In the genomic region with DNA sequence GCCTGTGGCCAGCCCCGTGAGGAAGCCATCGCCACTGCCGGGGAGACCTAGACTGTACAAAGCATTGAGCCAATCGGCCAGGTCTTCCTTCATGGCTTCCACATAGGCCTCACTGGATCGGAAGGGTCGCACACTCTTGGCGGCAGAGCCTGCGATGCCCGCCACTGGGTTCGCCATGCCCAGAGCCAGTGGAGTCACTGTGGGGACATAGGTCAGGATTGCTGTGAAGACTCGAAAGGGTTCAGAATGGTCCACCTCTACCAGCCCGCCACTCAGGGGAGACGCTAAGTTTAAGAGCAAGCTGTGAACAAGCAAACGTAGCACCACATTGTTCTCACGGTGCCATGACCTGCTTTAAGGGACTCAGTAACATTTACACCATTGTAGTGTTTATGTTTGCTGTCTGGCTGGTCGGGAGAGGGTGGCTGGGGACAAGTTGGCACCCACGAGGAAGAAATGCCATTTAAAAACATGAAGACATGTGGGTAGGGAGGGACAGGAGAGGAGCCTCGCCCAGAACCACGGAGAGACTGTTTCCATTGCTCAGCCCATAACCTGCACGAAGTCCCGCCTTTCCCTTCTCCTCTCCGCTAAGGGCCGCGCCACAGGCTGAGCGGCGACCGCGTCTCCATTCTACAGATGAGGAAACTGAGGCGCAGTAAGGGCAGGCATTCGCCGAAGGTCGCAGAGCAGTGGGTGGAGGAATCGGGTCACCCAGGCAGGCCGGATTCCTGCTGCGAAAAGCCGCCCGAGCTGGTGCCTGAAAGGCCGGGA, we compare ENCODE assay signal across 8 mouse cellular contexts. TPM values are rescaled to one million over a fixed set of nuclear protein-coding genes. Genes with fewer than 3 reads are reported as not detected.
A peak's percentile ranks its signal among the peaks of the same experiment; 100 is the strongest.
DNase-seq lines count a peak whose midpoint lies in the region; ATAC-seq and TF ChIP-seq lines count a peak whose summit lies in the region.

No protein-coding gene starts in this region.

- H3K36me3 ChIP-seq in testis, adult 2 months (ENCODE audit: control insufficient read depth, insufficient read depth, low read length) = 0 out of 2 replicates have a peak, but pooled peaks cover 1% of the 10 kb centered on the region
- peaks cover 23% of the 10 kb centered on the region for H3K36me3 ChIP-seq in embryonic facial prominence, embryonic 13.5 days
- peaks cover 19% of the 10 kb centered on the region for H3K36me3 ChIP-seq in intestine, embryonic 14.5 days (ENCODE audit: control insufficient read depth, insufficient read depth, low read length)
- H3K36me3 ChIP-seq in macrophage (ENCODE audit: inconsistent target) = peaks cover 12% of the 10 kb centered on the region; the same call in 1 of the 2 replicates

- TF ChIP-seq CTCF in testis, adult 2 months (IDR thresholded peaks at IDR 0.05; ENCODE audit: control insufficient read depth, insufficient read depth, insufficient replicate concordance, low read depth, low read length) = no peak

- ATAC-seq in embryonic facial prominence, embryonic 13.5 days (ENCODE audit: insufficient number of reproducible peaks, insufficient read depth, low FRiP score, low TSS enrichment, low read depth) = no peak
- no peak for ATAC-seq in intestine, embryonic 14.5 days (replicated peaks; ENCODE audit: low FRiP score, low TSS enrichment, low read depth)
- ATAC-seq in granulocyte monocyte progenitor cell, adult 5-6 weeks (replicated peaks; ENCODE audit: poor library complexity, severe bottlenecking) = no peak

- H3K9ac ChIP-seq in embryonic facial prominence, embryonic 13.5 days = peak overlapping the region; percentile 86
- H3K9ac ChIP-seq in intestine, embryonic 14.5 days (ENCODE audit: low read length) = peak overlapping the region; percentile 63

- TF ChIP-seq POLR2A in testis, adult 2 months (IDR thresholded peaks at IDR 0.05; ENCODE audit: control insufficient read depth, low read depth, low read length) = no peak

- WGBS in embryonic facial prominence, embryonic 13.5 days = 15% methylated on average over 38 of the region's 38 CpGs
- WGBS in intestine, embryonic 14.5 days = 13% methylated on average over 38 of the region's 38 CpGs
- WGBS in macrophage (ENCODE audit: missing documents) = 27% methylated on average over 34 of the region's 38 CpGs

- DNase-seq in testis, postnatal 14 days (ENCODE audit: low spot score) = no peak
- DNase-seq in intestine, embryonic 14.5 days (ENCODE audit: low spot score) = peak; percentile 69
- DNase-seq in cerebellum, postnatal 4 days (ENCODE audit: low spot score in 2 of 2) = no peak
- no peak for DNase-seq in c-Kit-positive CD71-positive TER-119-positive erythroid progenitor cells, embryonic 14.5 days (ENCODE audit: low spot score)

- H3K4me2 ChIP-seq in embryonic facial prominence, embryonic 13.5 days = peak overlapping the region; percentile 95
- H3K4me2 ChIP-seq in intestine, embryonic 14.5 days (ENCODE audit: low read length) = peak overlapping the region; percentile 93

- no peaks in the 10 kb centered on the region for H3K9me3 ChIP-seq in embryonic facial prominence, embryonic 13.5 days
- H3K9me3 ChIP-seq in intestine, embryonic 14.5 days (ENCODE audit: control insufficient read depth, low read length) = no peaks in the 10 kb centered on the region

- H3K4me3 ChIP-seq in testis, adult 2 months (ENCODE audit: control insufficient read depth, low read depth, low read length) = peak overlapping the region; percentile 93
- peak overlapping the region; percentile 76 for H3K4me3 ChIP-seq in embryonic facial prominence, embryonic 13.5 days
- H3K4me3 ChIP-seq in intestine, embryonic 14.5 days (ENCODE audit: low read depth, low read length) = peak overlapping the region; percentile 56
- peak overlapping the region; percentile 52 for H3K4me3 ChIP-seq in macrophage (ENCODE audit: inconsistent target)

- peaks cover 46% of the 10 kb centered on the region for H3K4me1 ChIP-seq in testis, adult 2 months (ENCODE audit: control insufficient read depth, insufficient read depth, low read length)
- H3K4me1 ChIP-seq in embryonic facial prominence, embryonic 13.5 days = peaks cover 47% of the 10 kb centered on the region
- peaks cover 22% of the 10 kb centered on the region for H3K4me1 ChIP-seq in intestine, embryonic 14.5 days (replicated peaks; ENCODE audit: control insufficient read depth, insufficient read depth, low read length)

- H3K79me2 ChIP-seq in macrophage (ENCODE audit: inconsistent target) = peaks cover 14% of the 10 kb centered on the region; the same call in 1 of the 2 replicates

- no peaks in the 10 kb centered on the region for H3K27me3 ChIP-seq in testis, adult 2 months (ENCODE audit: control insufficient read depth, insufficient read depth, low read length)
- peaks cover 53% of the 10 kb centered on the region for H3K27me3 ChIP-seq in embryonic facial prominence, embryonic 13.5 days
- H3K27me3 ChIP-seq in intestine, embryonic 14.5 days (replicated peaks; ENCODE audit: control insufficient read depth, insufficient read depth, low read length) = peaks cover 42% of the 10 kb centered on the region

- H3K27ac ChIP-seq in testis, adult 2 months (ENCODE audit: control insufficient read depth, insufficient read depth, low read depth, low read length) = peak overlapping the region; percentile 70
- H3K27ac ChIP-seq in embryonic facial prominence, embryonic 13.5 days = peak overlapping the region; percentile 66; the same call in 1 of the 2 replicates
- H3K27ac ChIP-seq in intestine, embryonic 14.5 days (ENCODE audit: low read depth) = no peak overlapping the region
- H3K27ac ChIP-seq in macrophage = no peak overlapping the region

RNA-seq across cellular contexts. Expression of gene Gas2l1, which starts 0.7 kb away (rescaled TPM):
- 116 and 124 TPM in 2 replicates for polyA plus RNA-seq in testis, adult 2 months (2012; rRNA removed)
- 25.8 and 30.0 TPM in 2 replicates for polyA plus RNA-seq in embryonic facial prominence, embryonic 13.5 days (2015; fragmentation: Nextera tagmentation; extraction: Ambion mirVana)
- 27.4 and 29.3 TPM in 2 replicates for polyA plus RNA-seq in intestine, embryonic 14.5 days (2014; fragmentation: Nextera tagmentation; extraction: Ambion mirVana)
- total RNA-seq in macrophage (2018; cell fraction: chromatin; rRNA removed) = 10 to 100 TPM; 15.3 to 70.4 (median 34.4) TPM
- 10 to 100 TPM; 18.0 to 48.6 (median 29.3) TPM for total RNA-seq in macrophage (2018; cell fraction: cytosol; rRNA removed)
- total RNA-seq in macrophage (2018; cell fraction: nucleus; rRNA removed) = 10 to 100 TPM; 14.6 to 55.5 (median 29.8) TPM
- polyA plus RNA-seq in macrophage (2018) = 29.9 to 46.7 TPM (median 32.6 TPM) in 3 replicates
- total RNA-seq in granulocyte monocyte progenitor cell, adult 5-6 weeks (2014; fragmentation: Nextera tagmentation) = 1.0 TPM in 1 of 2 replicates, not detected in the other
- total RNA-seq in granulocyte monocyte progenitor cell, adult 5-6 weeks (2017) = 1.2 and 1.3 TPM in 2 replicates

RNA-seq across cellular contexts. Expression of gene Rasl10a, which starts 6.5 kb away (rescaled TPM):
- 2.5 and 3.9 TPM in 2 replicates for polyA plus RNA-seq in testis, adult 2 months (2012; rRNA removed)
- polyA plus RNA-seq in embryonic facial prominence, embryonic 13.5 days (2015; fragmentation: Nextera tagmentation; extraction: Ambion mirVana) = 0.29 and 0.49 TPM in 2 replicates
- 1.1 and 1.9 TPM in 2 replicates for polyA plus RNA-seq in intestine, embryonic 14.5 days (2014; fragmentation: Nextera tagmentation; extraction: Ambion mirVana)
- total RNA-seq in macrophage (2018; cell fraction: chromatin; rRNA removed) = not detected
- total RNA-seq in macrophage (2018; cell fraction: cytosol; rRNA removed) = not detected
- total RNA-seq in macrophage (2018; cell fraction: nucleus; rRNA removed) = not detected
- not detected in 3 replicates for polyA plus RNA-seq in macrophage (2018)
- not detected in 2 replicates for total RNA-seq in granulocyte monocyte progenitor cell, adult 5-6 weeks (2014; fragmentation: Nextera tagmentation)
- not detected in 2 replicates for total RNA-seq in granulocyte monocyte progenitor cell, adult 5-6 weeks (2017)

RNA-seq across cellular contexts. Expression of gene Rhbdd3, which starts 34.3 kb away (rescaled TPM):
- 232 and 237 TPM in 2 replicates for polyA plus RNA-seq in testis, adult 2 months (2012; rRNA removed)
- polyA plus RNA-seq in embryonic facial prominence, embryonic 13.5 days (2015; fragmentation: Nextera tagmentation; extraction: Ambion mirVana) = 22.3 and 27.9 TPM in 2 replicates
- polyA plus RNA-seq in intestine, embryonic 14.5 days (2014; fragmentation: Nextera tagmentation; extraction: Ambion mirVana) = 30.4 TPM in 2 replicates
- total RNA-seq in macrophage (2018; cell fraction: chromatin; rRNA removed) = 10 to 100 TPM in 25 of 26 experiments, 1 to 10 TPM in 1; 9.4 to 29.1 (median 17.1) TPM
- total RNA-seq in macrophage (2018; cell fraction: cytosol; rRNA removed) = 10 to 100 TPM in 6 of 26 experiments, 1 to 10 TPM in 20; 5.5 to 12.1 (median 7.9) TPM
- 10 to 100 TPM in 25 of 26 experiments, 1 to 10 TPM in 1; 9.7 to 31.4 (median 17.2) TPM for total RNA-seq in macrophage (2018; cell fraction: nucleus; rRNA removed)
- 7.5 to 13.4 TPM (median 8.4 TPM) in 3 replicates for polyA plus RNA-seq in macrophage (2018)
- 20.0 and 25.8 TPM in 2 replicates for total RNA-seq in granulocyte monocyte progenitor cell, adult 5-6 weeks (2014; fragmentation: Nextera tagmentation)
- total RNA-seq in granulocyte monocyte progenitor cell, adult 5-6 weeks (2017) = 15.7 and 42.7 TPM in 2 replicates

RNA-seq across cellular contexts. Expression of gene Ewsr1, which starts 34.6 kb away (rescaled TPM):
- 433 and 510 TPM in 2 replicates for polyA plus RNA-seq in testis, adult 2 months (2012; rRNA removed)
- polyA plus RNA-seq in embryonic facial prominence, embryonic 13.5 days (2015; fragmentation: Nextera tagmentation; extraction: Ambion mirVana) = 859 and 909 TPM in 2 replicates
- polyA plus RNA-seq in intestine, embryonic 14.5 days (2014; fragmentation: Nextera tagmentation; extraction: Ambion mirVana) = 373 and 390 TPM in 2 replicates
- total RNA-seq in macrophage (2018; cell fraction: chromatin; rRNA removed) = 1,000 to 10,000 TPM in 24 of 26 experiments, 100 to 1,000 TPM in 2; 726 to 1,575 (median 1,318) TPM
- 100 to 1,000 TPM; 140 to 209 (median 182) TPM for total RNA-seq in macrophage (2018; cell fraction: cytosol; rRNA removed)
- 1,000 to 10,000 TPM in 1 of 26 experiments, 100 to 1,000 TPM in 25; 418 to 1,007 (median 711) TPM for total RNA-seq in macrophage (2018; cell fraction: nucleus; rRNA removed)
- 241 to 1,448 TPM (median 260 TPM) in 3 replicates for polyA plus RNA-seq in macrophage (2018)
- total RNA-seq in granulocyte monocyte progenitor cell, adult 5-6 weeks (2014; fragmentation: Nextera tagmentation) = 342 and 407 TPM in 2 replicates
- 626 and 725 TPM in 2 replicates for total RNA-seq in granulocyte monocyte progenitor cell, adult 5-6 weeks (2017)

Comparison
In these comparisons a context has a peak if more than half of its experiments do, and no peak if none do; other contexts are left out.
1. H3K27ac ChIP-seq: peak in testis, adult 2 months (single experiment) and embryonic facial prominence, embryonic 13.5 days (single experiment); none in intestine, embryonic 14.5 days (single experiment) and macrophage (single experiment).
2. Peak in every context shown above with its lines, with median percentiles within 50 percentile points of each other: H3K4me3 ChIP-seq.